Mouse (Mus musculus): Measurements from ENCODE around the gene Dnajb1. TPM values are rescaled to one million over a fixed set of nuclear protein-coding genes. Genes with fewer than 3 reads are reported as not detected.
A peak's percentile ranks its signal among the peaks of the same experiment; 100 is the strongest.

Dnajb1 gene
- polyA plus RNA-seq, 1 experiment from 2014 or later = 54.4 TPM

GRCm38 (mm10) chr8:83638856-83639255 lies 30.9 kb downstream of the Dnajb1 start:
- no peak for DNase-seq (ENCODE audit: low spot score)
- Histone ChIP-seq H3K9me3 (replicated peaks; ENCODE audit: control insufficient read depth, low read length) (no peaks in the 10 kb centered on the region), H3K36me3 (replicated peaks; ENCODE audit: control insufficient read depth, insufficient read depth, low read depth, low read length) (no peaks in the 10 kb centered on the region), H3K4me3 (ENCODE audit: low read depth, low read length) (no peak overlapping the region), H3K9ac (replicated peaks; ENCODE audit: low read length) (no peak overlapping the region), H3K27ac (replicated peaks; ENCODE audit: low read depth, low read length) (no peak overlapping the region), H3K4me2 (ENCODE audit: low read depth, low read length) (no peak overlapping the region), H3K4me1 (ENCODE audit: control insufficient read depth, insufficient read depth, low read length) (no peaks in the 10 kb centered on the region), H3K27me3 (ENCODE audit: control insufficient read depth, insufficient read depth, low read length) (no peaks in the 10 kb centered on the region)
- 74% methylated on average over 4 of the region's 4 CpGs for WGBS
- no peak for ATAC-seq (replicated peaks; ENCODE audit: insufficient number of reproducible peaks, low FRiP score, low TSS enrichment, low read depth)

- no peak overlapping the region for H3K4me2 ChIP-seq (ENCODE audit: low read depth, low read length)
- ATAC-seq (replicated peaks; ENCODE audit: insufficient number of reproducible peaks, low FRiP score, low TSS enrichment, low read depth) = no peak
- no peak overlapping the region for H3K4me3 ChIP-seq (ENCODE audit: low read depth, low read length)
- H3K9ac ChIP-seq (replicated peaks; ENCODE audit: low read length) = no peak overlapping the region
- 64% methylated on average over 5 of the region's 5 CpGs for WGBS
- H3K36me3 ChIP-seq (replicated peaks; ENCODE audit: control insufficient read depth, insufficient read depth, low read depth, low read length) = no peaks in the 10 kb centered on the region
- H3K4me1 ChIP-seq (ENCODE audit: control insufficient read depth, insufficient read depth, low read length) = no peaks in the 10 kb centered on the region
- no peak overlapping the region for H3K27ac ChIP-seq (replicated peaks; ENCODE audit: low read depth, low read length)
- no peak for DNase-seq (ENCODE audit: low spot score)
- H3K9me3 ChIP-seq (replicated peaks; ENCODE audit: control insufficient read depth, low read length) = no peaks in the 10 kb centered on the region
- no peaks in the 10 kb centered on the region for H3K27me3 ChIP-seq (ENCODE audit: control insufficient read depth, insufficient read depth, low read length)
Observed at GRCm38 (mm10) chr8:83639649-83640048, 31.7 kb downstream of the Dnajb1 start.

- 95% methylated on average over 11 of the region's 11 CpGs for WGBS
- H3K4me1 ChIP-seq (ENCODE audit: control insufficient read depth, insufficient read depth, low read length) = no peaks in the 10 kb centered on the region
- DNase-seq (ENCODE audit: low spot score) (no peak), ATAC-seq (replicated peaks; ENCODE audit: insufficient number of reproducible peaks, low FRiP score, low TSS enrichment, low read depth) (no peak)
- no peak overlapping the region for H3K4me2 ChIP-seq (ENCODE audit: low read depth, low read length)
- H3K36me3 ChIP-seq (replicated peaks; ENCODE audit: control insufficient read depth, insufficient read depth, low read depth, low read length) = no peaks in the 10 kb centered on the region
- no peak overlapping the region for H3K4me3 ChIP-seq (ENCODE audit: low read depth, low read length)
- H3K27ac ChIP-seq (replicated peaks; ENCODE audit: low read depth, low read length) = no peak overlapping the region
- H3K27me3 ChIP-seq (ENCODE audit: control insufficient read depth, insufficient read depth, low read length) = no peaks in the 10 kb centered on the region
- no peaks in the 10 kb centered on the region for H3K9me3 ChIP-seq (replicated peaks; ENCODE audit: control insufficient read depth, low read length)
- no peak overlapping the region for H3K9ac ChIP-seq (replicated peaks; ENCODE audit: low read length)
Observed at GRCm38 (mm10) chr8:83647511-83647910, 39.5 kb downstream of the Dnajb1 start.

GRCm38 (mm10) chr8:83648031-83648430 lies 40.0 kb downstream of the Dnajb1 start:
- no peaks in the 10 kb centered on the region for H3K9me3 ChIP-seq (replicated peaks; ENCODE audit: control insufficient read depth, low read length)
- H3K27ac ChIP-seq (replicated peaks; ENCODE audit: low read depth, low read length) = no peak overlapping the region
- no peaks in the 10 kb centered on the region for H3K36me3 ChIP-seq (replicated peaks; ENCODE audit: control insufficient read depth, insufficient read depth, low read depth, low read length)
- no peak overlapping the region for H3K4me3 ChIP-seq (ENCODE audit: low read depth, low read length)
- H3K27me3 ChIP-seq (ENCODE audit: control insufficient read depth, insufficient read depth, low read length) = no peaks in the 10 kb centered on the region
- DNase-seq (ENCODE audit: low spot score) = no peak
- no peak overlapping the region for H3K9ac ChIP-seq (replicated peaks; ENCODE audit: low read length)
- no peak overlapping the region for H3K4me2 ChIP-seq (ENCODE audit: low read depth, low read length)
- no peaks in the 10 kb centered on the region for H3K4me1 ChIP-seq (ENCODE audit: control insufficient read depth, insufficient read depth, low read length)
- WGBS = 95% methylated on average over 4 of the region's 4 CpGs
- no peak for ATAC-seq (replicated peaks; ENCODE audit: insufficient number of reproducible peaks, low FRiP score, low TSS enrichment, low read depth)

- no peak overlapping the region for H3K9ac ChIP-seq (replicated peaks; ENCODE audit: low read length)
- no peaks in the 10 kb centered on the region for H3K27me3 ChIP-seq (ENCODE audit: control insufficient read depth, insufficient read depth, low read length)
- no peaks in the 10 kb centered on the region for H3K9me3 ChIP-seq (replicated peaks; ENCODE audit: control insufficient read depth, low read length)
- H3K27ac ChIP-seq (replicated peaks; ENCODE audit: low read depth, low read length) = no peak overlapping the region
- DNase-seq (ENCODE audit: low spot score) = no peak
- H3K36me3 ChIP-seq (replicated peaks; ENCODE audit: control insufficient read depth, insufficient read depth, low read depth, low read length) = no peaks in the 10 kb centered on the region
- no peak overlapping the region for H3K4me2 ChIP-seq (ENCODE audit: low read depth, low read length)
- no peak overlapping the region for H3K4me3 ChIP-seq (ENCODE audit: low read depth, low read length)
- WGBS = 96% methylated on average over 6 of the region's 6 CpGs
- H3K4me1 ChIP-seq (ENCODE audit: control insufficient read depth, insufficient read depth, low read length) = peaks cover 9% of the 10 kb centered on the region
- no peak for ATAC-seq (replicated peaks; ENCODE audit: insufficient number of reproducible peaks, low FRiP score, low TSS enrichment, low read depth)
Observed at GRCm38 (mm10) chr8:83649699-83650098, 41.7 kb downstream of the Dnajb1 start.

GRCm38 (mm10) chr8:83652030-83652743 lies 44.2 kb downstream of the Dnajb1 start, which contains the start of gene Gipc1:
Gene Gipc1, plus strand, starts transcription at chr8:83652677.
- Histone ChIP-seq H3K4me3 (ENCODE audit: low read depth, low read length) (peak within 1 kb of the TSS; percentile 86), H3K27me3 (ENCODE audit: control insufficient read depth, insufficient read depth, low read length) (no peaks in the 10 kb centered on the region), H3K4me2 (ENCODE audit: low read depth, low read length) (peak within 1 kb of the TSS; percentile 92), H3K36me3 (replicated peaks; ENCODE audit: control insufficient read depth, insufficient read depth, low read depth, low read length) (no peaks in the 10 kb centered on the region; the same call in 1 of the 2 replicates), H3K9me3 (replicated peaks; ENCODE audit: control insufficient read depth, low read length) (no peaks in the 10 kb centered on the region), H3K4me1 (ENCODE audit: control insufficient read depth, insufficient read depth, low read length) (peaks cover 9% of the 10 kb centered on the region), H3K27ac (replicated peaks; ENCODE audit: low read depth, low read length) (peak within 1 kb of the TSS; percentile 74), H3K9ac (replicated peaks; ENCODE audit: low read length) (peak within 1 kb of the TSS; percentile 83)
- WGBS = 5% methylated on average over 44 of the region's 50 CpGs
- DNase-seq (ENCODE audit: low spot score) = peak; percentile 99
- ATAC-seq (replicated peaks; ENCODE audit: insufficient number of reproducible peaks, low FRiP score, low TSS enrichment, low read depth) = peak; percentile 95

- ATAC-seq (replicated peaks; ENCODE audit: insufficient number of reproducible peaks, low FRiP score, low TSS enrichment, low read depth) = peak; percentile 34
- peak; percentile 43 for DNase-seq (ENCODE audit: low spot score)
- WGBS = under 1% methylated on average over 46 of the region's 46 CpGs
Observed at GRCm38 (mm10) chr8:83652744-83653661, 45.0 kb downstream of the Dnajb1 start.

GRCm38 (mm10) chr8:83653662-83654017 lies 45.6 kb downstream of the Dnajb1 start:
- no peak for DNase-seq (ENCODE audit: low spot score)
- peak overlapping the region; percentile 92 for H3K4me2 ChIP-seq (ENCODE audit: low read depth, low read length)
- no peak for ATAC-seq (replicated peaks; ENCODE audit: insufficient number of reproducible peaks, low FRiP score, low TSS enrichment, low read depth)
- H3K4me3 ChIP-seq (ENCODE audit: low read depth, low read length) = peak overlapping the region; percentile 86
- 41% methylated on average over 10 of the region's 10 CpGs for WGBS
- H3K27me3 ChIP-seq (ENCODE audit: control insufficient read depth, insufficient read depth, low read length) = no peaks in the 10 kb centered on the region
- peaks cover 9% of the 10 kb centered on the region for H3K4me1 ChIP-seq (ENCODE audit: control insufficient read depth, insufficient read depth, low read length)
- H3K9me3 ChIP-seq (replicated peaks; ENCODE audit: control insufficient read depth, low read length) = no peaks in the 10 kb centered on the region
- peak overlapping the region; percentile 8; the same call in 1 of the 2 replicates for H3K27ac ChIP-seq (replicated peaks; ENCODE audit: low read depth, low read length)
- peak overlapping the region; percentile 83 for H3K9ac ChIP-seq (replicated peaks; ENCODE audit: low read length)
- no peaks in the 10 kb centered on the region; the same call in 1 of the 2 replicates for H3K36me3 ChIP-seq (replicated peaks; ENCODE audit: control insufficient read depth, insufficient read depth, low read depth, low read length)

More at GRCm38 (mm10) chr8:83652744-83653661, 45.0 kb downstream of the Dnajb1 start:
- Histone ChIP-seq H3K4me1 (ENCODE audit: control insufficient read depth, insufficient read depth, low read length) (peaks cover 9% of the 10 kb centered on the region), H3K36me3 (replicated peaks; ENCODE audit: control insufficient read depth, insufficient read depth, low read depth, low read length) (no peaks in the 10 kb centered on the region; the same call in 1 of the 2 replicates), H3K9ac (replicated peaks; ENCODE audit: low read length) (peak overlapping the region; percentile 83), H3K27ac (replicated peaks; ENCODE audit: low read depth, low read length) (peak overlapping the region; percentile 74), H3K4me3 (ENCODE audit: low read depth, low read length) (peak overlapping the region; percentile 86), H3K9me3 (replicated peaks; ENCODE audit: control insufficient read depth, low read length) (no peaks in the 10 kb centered on the region), H3K27me3 (ENCODE audit: control insufficient read depth, insufficient read depth, low read length) (no peaks in the 10 kb centered on the region), H3K4me2 (ENCODE audit: low read depth, low read length) (peak overlapping the region; percentile 92)
